Mouse (Mus musculus) bone marrow, adult 2 months (tissue): Measurements from ENCODE around the gene Daw1. TPM values are rescaled to one million over a fixed set of nuclear protein-coding genes. Genes with fewer than 3 reads are reported as not detected.

ENCODE experiments used
- H3K27ac ChIP-seq: fragments of 200-500 bp; 2 replicates; pipeline ENCODE4 v1.5.1; 2012; ENCODE audit warnings: low read depth, mild to moderate bottlenecking, control low read depth, inconsistent platforms, low read length; ENCODE audit not compliant: control insufficient read depth, poor library complexity, insufficient read depth
- H3K4me1 ChIP-seq: fragments of 200-500 bp; 2 replicates; pipeline ENCODE4 v1.6.1; 2011; ENCODE audit warnings: low read length; ENCODE audit not compliant: control insufficient read depth, insufficient read depth
- H3K4me3 ChIP-seq: fragments of 200-500 bp; replicated peaks from 2 replicates; pipeline ENCODE3; 2011; ENCODE audit warnings: mild to moderate bottlenecking, low read depth, low read length, control low read depth; ENCODE audit not compliant: control insufficient read depth
- CTCF ChIP-seq: fragments of 200-500 bp; IDR thresholded peaks from 2 replicates; pipeline ENCODE4 v1.5.1; 2011; ENCODE audit warnings: low read length, control low read depth; ENCODE audit not compliant: control insufficient read depth, insufficient read depth
- POLR2A ChIP-seq: fragments of 200-500 bp; IDR thresholded peaks from 2 replicates; pipeline ENCODE4 v1.6.1; 2011; ENCODE audit warnings: low read depth, mild to moderate bottlenecking, control low read depth, low read length, borderline replicate concordance; ENCODE audit not compliant: control insufficient read depth
- WGBS: fragments of 180-500 bp; shearing (Covaris S2); methylation state at CpG from one replicate; pipeline ENCODE4 v1.1.7; 2018; 5-methylcytosine and 5-hydroxymethylcytosine counted together
- polyA plus RNA-seq: library from polyadenylated mRNA; stranded (reverse); fragments of >200 nt; gene quantifications from 2 replicates; pipeline ENCODE4 v1.2.4, GENCODE M21; 2011; ENCODE audit warnings: low replicate concordance; ENCODE audit not compliant: missing spikeins, insufficient read depth, insufficient read length

The Daw1 gene
- polyA plus RNA-seq, 1 experiment: not detected

DNA sequence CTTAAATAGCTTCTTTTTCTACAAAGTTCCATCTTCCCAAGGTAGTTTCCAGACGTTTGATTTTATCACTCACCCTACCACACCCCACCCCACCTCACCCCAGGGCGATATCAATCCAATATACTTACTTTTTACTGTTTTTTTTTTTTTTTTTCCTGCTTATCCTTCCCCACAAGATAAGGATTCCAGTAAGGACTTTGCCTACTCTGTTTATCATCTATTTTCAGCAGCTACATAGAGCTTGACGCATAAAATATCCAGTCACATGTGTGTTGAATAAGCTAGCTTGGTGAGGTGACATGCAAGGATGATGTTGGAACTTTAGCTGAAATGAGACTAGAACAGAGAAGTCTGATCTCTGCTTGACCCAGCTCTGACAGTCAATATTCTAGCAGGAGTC, 4.5 kb downstream of the Daw1 start:
- H3K4me3 ChIP-seq: no peak overlapping the region
- TF ChIP-seq CTCF (no peak), POLR2A (no peak)
- no peak overlapping the region for H3K27ac ChIP-seq
- H3K4me1 ChIP-seq: no peaks in the 10 kb centered on the region
- WGBS: 77% methylated on average over 3 of the region's 3 CpGs

- no peak overlapping the region for H3K27ac ChIP-seq
- TF ChIP-seq CTCF: no peak
- TF ChIP-seq POLR2A: no peak
- H3K4me3 ChIP-seq: no peak overlapping the region
- WGBS: 78% methylated on average over 3 of the region's 3 CpGs
- H3K4me1 ChIP-seq: no peaks in the 10 kb centered on the region
Measured at GRCm38 (mm10) chr1:83169158-83169557, 9.6 kb downstream of the Daw1 start.

DNA sequence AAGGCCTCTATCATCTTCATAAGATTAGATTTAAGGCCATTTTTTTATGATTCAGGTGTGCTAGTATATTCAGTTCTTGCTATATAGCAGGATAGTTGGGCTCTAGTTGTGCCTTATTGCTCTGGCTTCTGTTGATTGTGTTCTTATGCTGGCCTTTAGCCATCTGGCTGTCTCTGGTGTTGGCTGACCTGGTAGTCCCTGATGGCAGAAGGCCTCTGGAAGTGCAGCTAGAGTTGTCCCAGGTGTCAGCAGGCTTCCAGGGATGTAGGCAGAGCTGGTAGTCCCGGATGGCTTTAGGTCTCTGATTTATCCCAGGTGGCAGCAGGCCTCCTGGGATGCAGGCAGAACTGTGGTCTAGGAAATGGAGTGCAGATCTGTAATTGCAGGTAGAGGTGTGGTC, 16.4 kb downstream of the Daw1 start:
- Histone ChIP-seq H3K4me1 (no peaks in the 10 kb centered on the region), H3K27ac (no peak overlapping the region), H3K4me3 (no peak overlapping the region)
- 62% methylated on average over 1 of the region's 1 CpGs for WGBS
- TF ChIP-seq CTCF: no peak
- TF ChIP-seq POLR2A: no peak

GRCm38 (mm10) chr1:83179531-83179930, 20.0 kb downstream of the Daw1 start:
- WGBS: 76% methylated on average over 7 of the region's 7 CpGs
- H3K27ac ChIP-seq: no peak overlapping the region
- TF ChIP-seq CTCF (no peak), POLR2A (no peak)
- H3K4me3 ChIP-seq: no peak overlapping the region
- H3K4me1 ChIP-seq: no peaks in the 10 kb centered on the region

DNA sequence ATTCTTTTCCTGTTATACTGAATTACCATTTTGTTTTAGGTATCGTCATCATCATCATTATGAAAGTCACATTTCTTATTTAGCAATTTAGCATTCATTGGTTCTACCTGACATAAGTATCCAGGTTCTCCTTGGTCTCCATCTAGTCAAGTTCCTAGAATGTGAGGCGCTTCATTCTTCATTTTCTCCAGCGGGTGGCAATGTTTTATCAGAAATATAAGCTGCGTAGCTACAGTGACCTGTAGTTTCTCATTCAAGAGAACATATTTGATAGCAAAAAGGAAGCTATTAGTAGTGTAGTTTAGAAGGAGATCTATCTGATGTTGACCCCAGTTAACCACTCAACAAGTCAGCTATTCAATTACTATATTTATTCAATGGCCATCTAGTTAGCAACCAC, 21.9 kb downstream of the Daw1 start:
- TF ChIP-seq CTCF (no peak), POLR2A (no peak)
- WGBS: 55% methylated on average over 4 of the region's 4 CpGs
- no peaks in the 10 kb centered on the region for H3K4me1 ChIP-seq

DNA sequence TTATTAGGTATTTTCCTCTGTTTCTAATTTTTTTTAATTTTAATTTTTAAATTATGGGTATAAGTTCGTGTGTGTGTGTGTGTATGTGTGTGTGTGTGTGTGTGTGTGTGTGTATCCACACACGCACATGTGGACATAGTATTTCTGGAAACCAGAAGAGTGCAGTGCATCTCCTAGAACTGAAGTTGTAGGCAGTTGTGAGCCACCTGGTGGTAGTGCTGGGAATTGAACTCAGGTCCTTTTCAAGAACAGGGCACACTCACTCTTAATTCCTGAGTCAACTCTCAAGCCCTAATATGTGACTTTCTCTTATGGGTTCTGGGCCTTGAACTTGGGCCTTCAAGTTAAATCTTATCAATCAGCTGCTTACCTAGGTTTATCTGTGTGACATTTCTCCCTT, 27.6 kb downstream of the Daw1 start:
- H3K27ac ChIP-seq: no peak overlapping the region
- TF ChIP-seq CTCF (no peak), POLR2A (no peak)
- no peaks in the 10 kb centered on the region for H3K4me1 ChIP-seq
- 33% methylated on average over 2 of the region's 2 CpGs for WGBS
- no peak overlapping the region for H3K4me3 ChIP-seq

More for the DNA sequence above, 21.9 kb downstream of the Daw1 start:
- Histone ChIP-seq H3K27ac (no peak overlapping the region), H3K4me3 (no peak overlapping the region)

DNA sequence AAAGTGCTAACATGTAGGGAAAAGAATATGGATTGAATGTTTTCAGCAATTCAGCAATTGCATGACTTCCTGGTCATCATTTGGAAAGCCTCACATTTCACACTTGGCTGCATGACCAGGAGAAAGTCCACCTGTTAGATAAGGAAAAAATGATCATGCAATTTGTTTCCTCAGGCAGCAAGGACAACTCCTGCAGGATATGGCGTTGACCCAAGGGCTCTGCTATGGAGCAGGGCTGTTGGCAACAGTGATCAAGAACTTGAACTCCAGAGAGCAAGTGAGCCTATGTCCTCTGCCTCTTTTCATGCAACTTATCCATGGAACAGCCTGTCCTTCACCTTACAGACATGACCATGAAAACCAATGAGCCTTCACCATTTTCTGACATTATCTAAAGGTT, 50.4 kb downstream of the Daw1 start:
- TF ChIP-seq POLR2A (no peak), CTCF (no peak)
- 70% methylated on average over 1 of the region's 1 CpGs for WGBS
- no peak overlapping the region for H3K4me3 ChIP-seq
- no peak overlapping the region for H3K27ac ChIP-seq
- H3K4me1 ChIP-seq: no peaks in the 10 kb centered on the region

GRCm38 (mm10) chr1:83218260-83218659, 58.7 kb downstream of the Daw1 start:
- H3K4me3 ChIP-seq: no peak overlapping the region
- H3K27ac ChIP-seq: no peak overlapping the region
- TF ChIP-seq POLR2A: no peak
- TF ChIP-seq CTCF: no peak
- WGBS: 43% methylated on average over 1 of the region's 1 CpGs
- no peaks in the 10 kb centered on the region for H3K4me1 ChIP-seq

GRCm38 (mm10) chr1:83223072-83223471, 63.5 kb downstream of the Daw1 start:
- no peaks in the 10 kb centered on the region for H3K4me1 ChIP-seq
- WGBS: 48% methylated on average over 1 of the region's 1 CpGs
- no peak overlapping the region for H3K27ac ChIP-seq
- TF ChIP-seq CTCF: no peak
- no peak for TF ChIP-seq POLR2A
- H3K4me3 ChIP-seq: no peak overlapping the region
